Mouse (Mus musculus) liver, embryonic 13.5 days (tissue): ENCODE measurements around the gene Hist1h3d. TPM values are rescaled to one million over a fixed set of nuclear protein-coding genes. Genes with fewer than 3 reads are reported as not detected.
"Not testable (repeated sequence)": the region's sequence is repeated elsewhere in the genome, so short reads cannot be mapped to it uniquely, and the experiment has no call there.

Experiments used
- ATAC-seq: fragments of 200-750 bp; cut with Nextera tagmentation; 2 replicates; pipeline ENCODE4 v1.8.0; 2017; ENCODE audit warnings: low read depth, mild to moderate bottlenecking, moderate number of reproducible peaks, moderate library complexity
- DNase-seq: peaks from one replicate; pipeline ENCODE4 v3.0.0; 2022
- H3K27ac ChIP-seq: fragments of 300-500 bp; sonication (generic); 2 replicates; pipeline ENCODE4 v1.5.1; 2015; ENCODE audit warnings: moderate library complexity, mild to moderate bottlenecking, inconsistent platforms
- H3K27me3 ChIP-seq: fragments of 300-500 bp; sonication (generic); 2 replicates; pipeline ENCODE4 v1.6.1; 2015; ENCODE audit warnings: mild to moderate bottlenecking, inconsistent platforms
- H3K36me3 ChIP-seq: fragments of 300-500 bp; sonication (generic); 2 replicates; pipeline ENCODE4 v1.6.1; 2015; ENCODE audit warnings: mild to moderate bottlenecking, inconsistent platforms
- H3K4me1 ChIP-seq: fragments of 300-500 bp; sonication (generic); replicated peaks from 2 replicates; pipeline ENCODE4 v1.6.1; 2015; ENCODE audit warnings: inconsistent platforms
- H3K4me2 ChIP-seq: fragments of 300-500 bp; sonication (generic); 2 replicates; pipeline ENCODE4 v1.6.1; 2015; ENCODE audit warnings: inconsistent platforms, mild to moderate bottlenecking, moderate library complexity
- H3K4me3 ChIP-seq: fragments of 300-500 bp; sonication (generic); replicated peaks from 2 replicates; pipeline ENCODE4 v1.5.1; 2015; ENCODE audit warnings: mild to moderate bottlenecking, inconsistent platforms
- H3K9ac ChIP-seq: fragments of 300-500 bp; sonication (generic); 2 replicates; pipeline ENCODE4 v1.6.1; 2015; ENCODE audit warnings: mild to moderate bottlenecking, inconsistent platforms
- H3K9me3 ChIP-seq: fragments of 300-500 bp; sonication (generic); replicated peaks from 2 replicates; pipeline ENCODE4 v1.6.1; 2016; ENCODE audit warnings: inconsistent platforms
- WGBS: fragments of 180-500 bp; shearing (Covaris S2); methylation state at CpG from one replicate; pipeline ENCODE4 v1.1.7; 2015; ENCODE audit not compliant: insufficient replicate concordance; 5-methylcytosine and 5-hydroxymethylcytosine counted together
- polyA plus RNA-seq: library from polyadenylated mRNA; unstranded; fragments of >200 nt; fragmentation: Nextera tagmentation; extraction: Ambion mirVana; gene quantifications from 2 replicates; pipeline ENCODE4 v1.2.1, GENCODE M21; 2015

Gene Hist1h3d
- polyA plus RNA-seq, 1 experiment from 2014 or later: 7.2 TPM

DNA sequence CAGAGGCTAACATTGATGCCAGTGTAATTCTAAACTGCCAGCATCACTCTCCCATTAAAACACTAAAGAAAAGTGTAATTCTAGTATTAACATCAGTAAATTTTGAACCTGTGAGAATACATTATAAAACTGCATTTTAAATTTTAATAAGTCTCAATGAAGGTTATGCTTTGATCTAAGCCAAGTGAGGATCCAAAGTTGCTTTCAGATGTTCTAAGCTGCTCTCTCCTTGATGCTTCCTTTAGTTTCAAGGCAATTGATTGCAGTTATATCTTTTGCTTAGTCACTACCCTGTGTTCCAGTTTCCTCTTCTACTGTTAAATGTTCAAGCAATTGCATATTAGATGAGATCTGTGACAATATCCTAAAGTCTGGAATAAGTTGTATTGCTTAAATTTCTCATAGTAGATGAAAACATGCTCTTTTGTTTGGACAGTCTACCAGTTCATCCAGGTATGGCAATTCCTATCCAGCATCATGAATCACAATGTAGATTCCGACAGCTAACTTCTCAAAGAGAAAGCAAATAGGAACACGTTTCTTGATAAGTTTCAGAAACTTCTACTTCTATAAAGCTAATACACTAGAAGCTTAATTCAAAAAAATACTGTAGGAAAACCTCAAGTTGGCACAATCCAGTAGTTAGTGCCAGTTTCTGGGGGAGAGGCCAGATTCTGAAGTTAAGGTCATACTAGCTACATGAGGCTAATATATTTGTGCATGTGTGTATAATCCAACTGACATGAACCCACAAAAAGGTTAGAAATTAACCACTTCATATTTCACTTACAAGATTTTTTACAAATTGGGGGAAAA lies 3.1 kb upstream of the Hist1h3d start:
- ATAC-seq (no peak), DNase-seq (no peak)
- no peaks in the 10 kb centered on the region for H3K27me3 ChIP-seq
- WGBS: 30% methylated on average over 2 of the region's 2 CpGs
- peak overlapping the region; percentile 96 for H3K27ac ChIP-seq
- peak overlapping the region; percentile 92 for H3K9ac ChIP-seq
- no peaks in the 10 kb centered on the region for H3K36me3 ChIP-seq
- peak overlapping the region; percentile 64 for H3K4me3 ChIP-seq
- H3K4me1 ChIP-seq: peaks cover 42% of the 10 kb centered on the region
- no peaks in the 10 kb centered on the region for H3K9me3 ChIP-seq
- H3K4me2 ChIP-seq: peak overlapping the region; percentile 81

GRCm38 (mm10) chr13:23573034-23573897 lies 2.3 kb upstream of the Hist1h3d start:
- H3K9me3 ChIP-seq, ATAC-seq, DNase-seq, H3K27me3 ChIP-seq, H3K36me3 ChIP-seq: not testable (repeated sequence)
- H3K4me2 ChIP-seq: peak overlapping the region; percentile 81
- H3K9ac ChIP-seq: peak overlapping the region; percentile 92
- peak overlapping the region; percentile 96 for H3K27ac ChIP-seq
- 5% methylated on average over 20 of the region's 20 CpGs for WGBS
- peaks cover 42% of the 10 kb centered on the region for H3K4me1 ChIP-seq
- H3K4me3 ChIP-seq: peak overlapping the region; percentile 64

DNA sequence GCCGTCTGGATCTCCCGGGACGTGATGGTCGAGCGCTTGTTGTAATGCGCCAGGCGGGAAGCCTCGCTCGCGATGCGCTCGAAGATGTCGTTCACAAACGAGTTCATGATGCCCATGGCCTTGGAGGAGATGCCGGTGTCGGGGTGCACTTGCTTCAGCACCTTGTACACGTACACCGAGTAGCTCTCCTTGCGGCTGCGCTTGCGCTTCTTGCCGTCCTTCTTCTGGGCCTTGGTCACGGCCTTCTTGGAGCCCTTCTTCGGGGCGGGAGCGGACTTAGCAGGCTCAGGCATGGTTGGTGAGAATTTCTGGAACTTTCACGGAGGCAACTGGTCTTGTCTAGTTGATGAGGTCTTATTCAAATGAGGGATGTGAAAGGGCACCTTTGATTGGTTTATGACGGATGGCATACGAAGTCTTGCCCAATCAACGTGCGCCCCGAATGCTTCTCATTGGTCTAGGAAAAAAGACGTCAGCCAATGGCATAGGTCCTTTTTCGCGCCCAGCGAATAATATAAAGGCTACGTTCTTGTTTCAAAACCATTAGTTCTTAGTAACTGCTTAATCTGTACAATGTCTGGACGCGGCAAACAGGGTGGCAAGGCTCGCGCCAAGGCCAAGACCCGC lies 1.6 kb upstream of the Hist1h3d start, which contains the start of the genes Hist1h2bf and Hist1h2ad:
Gene Hist1h2bf, minus strand, starts transcription at position 299 of the 627 bp plus-strand sequence.
Gene Hist1h2ad, plus strand, starts transcription at position 484 of the 627 bp plus-strand sequence.
- not testable (repeated sequence) for H3K27me3 ChIP-seq, H3K9me3 ChIP-seq, H3K36me3 ChIP-seq
- under 1% methylated on average over 42 of the region's 42 CpGs for WGBS
- DNase-seq (peak; percentile 93), ATAC-seq (peak; percentile 77)
- peak within 1 kb of the TSS; percentile 97 for H3K27ac ChIP-seq
- peaks cover 45% of the 10 kb centered on the region for H3K4me1 ChIP-seq
- peak within 1 kb of the TSS; percentile 81 for H3K4me2 ChIP-seq
- peak within 1 kb of the TSS; percentile 64 for H3K4me3 ChIP-seq
- peak within 1 kb of the TSS; percentile 92 for H3K9ac ChIP-seq

DNA sequence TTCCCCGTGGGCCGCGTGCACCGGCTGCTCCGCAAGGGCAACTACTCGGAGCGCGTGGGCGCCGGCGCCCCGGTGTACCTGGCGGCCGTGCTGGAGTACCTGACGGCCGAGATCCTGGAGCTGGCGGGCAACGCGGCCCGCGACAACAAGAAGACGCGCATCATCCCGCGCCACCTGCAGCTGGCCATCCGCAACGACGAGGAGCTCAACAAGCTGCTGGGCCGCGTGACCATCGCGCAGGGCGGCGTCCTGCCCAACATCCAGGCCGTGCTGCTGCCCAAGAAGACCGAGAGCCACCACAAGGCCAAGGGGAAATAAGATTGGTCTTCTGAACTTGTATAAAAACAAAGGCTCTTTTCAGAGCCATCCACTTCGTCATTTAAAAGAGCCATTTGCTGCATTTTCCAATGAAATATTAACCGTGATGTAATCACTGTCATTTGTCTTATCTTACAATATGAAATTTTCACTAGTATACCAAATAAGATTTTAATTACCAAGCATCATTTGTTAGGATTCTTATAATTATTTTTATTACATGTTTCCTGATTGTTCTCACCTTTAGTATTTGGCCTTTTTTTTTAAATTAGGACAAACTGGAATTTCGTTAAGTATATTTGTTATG lies 905 bp upstream of the Hist1h3d start:
- Histone ChIP-seq H3K4me1 (peaks cover 45% of the 10 kb centered on the region), H3K4me2 (peak overlapping the region; percentile 59), H3K9ac (peak overlapping the region; percentile 83), H3K27ac (peak overlapping the region; percentile 97), H3K4me3 (peak overlapping the region; percentile 62)
- not testable (repeated sequence) for H3K27me3 ChIP-seq, DNase-seq, H3K9me3 ChIP-seq, H3K36me3 ChIP-seq, ATAC-seq
- under 1% methylated on average over 11 of the region's 39 CpGs for WGBS

GRCm38 (mm10) chr13:23575864-23576313 lies 326 bp downstream of the Hist1h3d start:
- H3K27me3 ChIP-seq, H3K36me3 ChIP-seq, ATAC-seq, DNase-seq, H3K9me3 ChIP-seq: not testable (repeated sequence)
- WGBS: under 1% methylated on average over 11 of the region's 40 CpGs
- peak overlapping the region; percentile 97 for H3K27ac ChIP-seq
- H3K9ac ChIP-seq: peak overlapping the region; percentile 83
- H3K4me3 ChIP-seq: peak overlapping the region; percentile 62
- H3K4me1 ChIP-seq: peaks cover 47% of the 10 kb centered on the region
- peak overlapping the region; percentile 74 for H3K4me2 ChIP-seq

DNA sequence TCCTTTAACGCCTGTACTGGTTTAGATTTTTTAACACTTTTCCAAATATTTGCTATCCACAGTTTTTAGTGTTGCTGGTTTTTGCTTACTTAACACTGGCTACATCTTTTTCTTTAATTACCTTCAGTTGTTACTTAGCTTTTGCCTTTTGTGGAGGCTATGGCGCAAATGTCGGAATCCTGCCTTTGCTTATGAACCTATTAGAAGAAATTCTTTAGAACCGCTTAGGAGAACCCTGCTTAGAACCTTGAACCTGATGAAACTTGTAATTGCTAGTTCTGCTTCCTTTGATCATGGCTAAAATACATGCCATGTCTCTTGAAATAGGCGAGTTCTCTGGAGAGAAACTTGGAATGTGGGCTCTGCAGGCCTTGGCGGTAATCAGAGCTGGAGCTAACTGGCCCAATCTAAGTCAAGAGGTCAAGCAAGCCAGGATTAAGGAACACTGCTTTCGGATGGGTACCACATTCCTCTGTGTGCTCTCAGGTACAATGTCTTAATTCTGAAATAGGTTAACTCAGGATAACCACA lies 853 bp downstream of the Hist1h3d start:
- WGBS: 7% methylated on average over 7 of the region's 7 CpGs
- DNase-seq (no peak), ATAC-seq (no peak)
- Histone ChIP-seq H3K4me2 (peak overlapping the region; percentile 74), H3K4me3 (peak overlapping the region; percentile 62), H3K9ac (peak overlapping the region; percentile 83), H3K27me3 (no peaks in the 10 kb centered on the region), H3K27ac (peak overlapping the region; percentile 97), H3K9me3 (no peaks in the 10 kb centered on the region), H3K4me1 (peaks cover 51% of the 10 kb centered on the region), H3K36me3 (no peaks in the 10 kb centered on the region)

DNA sequence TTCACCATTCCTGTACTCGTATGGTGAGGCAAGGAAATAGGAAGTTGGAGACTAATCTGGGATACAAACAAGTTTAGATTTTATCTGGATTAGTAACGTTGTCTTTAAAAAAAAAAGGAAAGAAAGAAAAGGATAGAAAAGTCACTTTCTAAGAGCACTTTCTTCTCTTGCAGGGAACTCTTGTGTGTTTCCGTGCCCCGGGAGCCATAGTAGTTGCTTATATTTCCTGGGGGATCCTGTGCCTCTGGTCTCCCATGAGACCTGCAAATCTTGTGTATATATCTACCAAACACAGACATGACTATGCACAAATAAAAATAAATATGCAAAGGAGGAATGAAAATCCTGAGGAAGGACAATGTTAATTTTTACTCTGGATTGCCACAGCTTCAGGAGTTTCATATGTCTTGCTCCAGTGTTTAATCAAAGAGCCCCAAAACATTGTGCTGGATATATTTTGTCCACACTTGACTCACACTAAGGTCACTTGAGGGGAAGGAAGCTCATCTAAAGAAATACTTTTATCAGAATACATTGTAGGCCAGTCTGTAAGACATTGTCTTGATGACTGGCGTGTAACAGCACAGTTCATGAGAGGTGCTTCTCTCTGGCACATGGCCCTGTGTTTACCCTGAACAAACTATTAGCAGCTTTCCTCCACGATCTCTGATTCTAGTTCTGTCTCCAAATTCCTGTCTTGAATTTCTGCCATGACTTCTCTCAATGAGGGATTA lies 1.5 kb downstream of the Hist1h3d start:
- Histone ChIP-seq H3K4me3 (peak overlapping the region; percentile 62), H3K9ac (peak overlapping the region; percentile 83), H3K4me1 (peaks cover 55% of the 10 kb centered on the region), H3K9me3 (no peaks in the 10 kb centered on the region), H3K27me3 (no peaks in the 10 kb centered on the region), H3K36me3 (no peaks in the 10 kb centered on the region), H3K4me2 (peak overlapping the region; percentile 74), H3K27ac (peak overlapping the region; percentile 97)
- DNase-seq (no peak), ATAC-seq (no peak)
- 34% methylated on average over 6 of the region's 6 CpGs for WGBS

- peak overlapping the region; percentile 97 for H3K27ac ChIP-seq
These were observed 2.3 kb downstream of the Hist1h3d start for GRCm38 (mm10) chr13:23577835-23578234.

DNA sequence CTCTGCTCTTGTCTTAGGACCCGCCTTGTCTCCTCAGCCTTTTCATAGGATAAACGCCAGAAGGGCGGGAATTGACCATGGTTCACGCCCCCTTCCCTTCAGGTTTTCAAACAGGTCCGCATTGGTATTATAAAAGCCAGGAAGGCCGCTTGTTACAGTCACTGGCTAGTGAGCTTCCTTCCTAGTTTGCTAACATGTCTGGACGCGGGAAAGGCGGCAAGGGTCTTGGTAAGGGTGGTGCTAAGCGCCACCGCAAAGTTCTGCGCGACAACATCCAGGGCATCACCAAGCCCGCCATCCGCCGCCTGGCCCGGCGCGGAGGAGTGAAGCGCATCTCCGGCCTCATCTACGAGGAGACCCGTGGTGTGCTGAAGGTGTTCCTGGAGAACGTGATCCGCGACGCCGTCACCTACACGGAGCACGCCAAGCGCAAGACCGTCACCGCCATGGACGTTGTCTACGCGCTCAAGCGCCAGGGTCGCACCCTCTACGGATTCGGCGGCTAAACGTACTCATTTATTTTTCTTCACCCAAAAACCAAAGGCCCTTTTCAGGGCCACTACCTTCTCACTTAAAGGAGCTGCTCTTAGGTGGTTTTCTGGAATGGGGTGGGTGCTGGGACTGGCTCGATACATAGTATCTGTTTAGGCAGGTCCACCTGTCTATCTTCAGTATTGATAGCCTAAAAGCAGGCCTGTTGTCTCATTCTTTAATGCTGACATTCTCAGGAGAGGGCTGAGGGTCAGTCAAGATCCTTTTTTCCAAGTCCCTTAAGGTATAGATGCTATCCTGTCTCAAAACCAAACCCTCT lies 6.0 kb downstream of the Hist1h3d start, which contains the start of gene Hist1h4d:
Gene Hist1h4d, plus strand, starts transcription at position 191 of the 811 bp plus-strand sequence.
- Histone ChIP-seq H3K9me3 (no peaks in the 10 kb centered on the region), H3K36me3 (no peaks in the 10 kb centered on the region), H3K27me3 (no peaks in the 10 kb centered on the region), H3K4me3 (peak within 1 kb of the TSS; percentile 63), H3K4me2 (peak within 1 kb of the TSS; percentile 78), H3K27ac (peak within 1 kb of the TSS; percentile 100), H3K9ac (peak within 1 kb of the TSS; percentile 88), H3K4me1 (peaks cover 63% of the 10 kb centered on the region)
- DNase-seq (peak; percentile 94), ATAC-seq (peak; percentile 80)
- under 1% methylated on average over 42 of the region's 43 CpGs for WGBS

More at GRCm38 (mm10) chr13:23577835-23578234, 2.3 kb downstream of the Hist1h3d start:
- DNase-seq (no peak), ATAC-seq (no peak)
- WGBS: 79% methylated on average over 1 of the region's 1 CpGs
- peak overlapping the region; percentile 83 for H3K9ac ChIP-seq
- peaks cover 57% of the 10 kb centered on the region for H3K4me1 ChIP-seq
- no peak overlapping the region for H3K4me3 ChIP-seq
- no peaks in the 10 kb centered on the region for H3K36me3 ChIP-seq
- no peaks in the 10 kb centered on the region for H3K27me3 ChIP-seq
- no peaks in the 10 kb centered on the region for H3K9me3 ChIP-seq
- peak overlapping the region; percentile 50 for H3K4me2 ChIP-seq
